Mouse (Mus musculus): Measurements from ENCODE around the gene Piwil1. TPM values are rescaled to one million over a fixed set of nuclear protein-coding genes. Genes with fewer than 3 reads are reported as not detected.

Gene Piwil1
- polyA plus RNA-seq, 1 experiment from 2014 or later, result not detected

- Histone ChIP-seq H3K4me3 (no peak overlapping the region), H3K27me3 (ENCODE audit: insufficient read depth, poor library complexity, severe bottlenecking) (peaks cover 20% of the 10 kb centered on the region; the same call in 1 of the 2 replicates), H3K27ac (no peak overlapping the region), H3K4me1 (replicated peaks) (peaks cover 17% of the 10 kb centered on the region), H3K9me3 (peaks cover 16% of the 10 kb centered on the region), H3K36me3 (no peaks in the 10 kb centered on the region)
- no peak for DNase-seq (ENCODE audit: low spot score)
- WGBS, result 83% methylated on average over 5 of the region's 5 CpGs
These were observed 15.2 kb upstream of the Piwil1 start for GRCm38 (mm10) chr5:128687139-128687538.

GRCm38 (mm10) chr5:128694107-128694506 is 8.2 kb upstream of the Piwil1 start:
- Histone ChIP-seq H3K27ac (no peak overlapping the region), H3K4me3 (no peak overlapping the region)
- 70% methylated on average over 6 of the region's 6 CpGs for WGBS

DNA sequence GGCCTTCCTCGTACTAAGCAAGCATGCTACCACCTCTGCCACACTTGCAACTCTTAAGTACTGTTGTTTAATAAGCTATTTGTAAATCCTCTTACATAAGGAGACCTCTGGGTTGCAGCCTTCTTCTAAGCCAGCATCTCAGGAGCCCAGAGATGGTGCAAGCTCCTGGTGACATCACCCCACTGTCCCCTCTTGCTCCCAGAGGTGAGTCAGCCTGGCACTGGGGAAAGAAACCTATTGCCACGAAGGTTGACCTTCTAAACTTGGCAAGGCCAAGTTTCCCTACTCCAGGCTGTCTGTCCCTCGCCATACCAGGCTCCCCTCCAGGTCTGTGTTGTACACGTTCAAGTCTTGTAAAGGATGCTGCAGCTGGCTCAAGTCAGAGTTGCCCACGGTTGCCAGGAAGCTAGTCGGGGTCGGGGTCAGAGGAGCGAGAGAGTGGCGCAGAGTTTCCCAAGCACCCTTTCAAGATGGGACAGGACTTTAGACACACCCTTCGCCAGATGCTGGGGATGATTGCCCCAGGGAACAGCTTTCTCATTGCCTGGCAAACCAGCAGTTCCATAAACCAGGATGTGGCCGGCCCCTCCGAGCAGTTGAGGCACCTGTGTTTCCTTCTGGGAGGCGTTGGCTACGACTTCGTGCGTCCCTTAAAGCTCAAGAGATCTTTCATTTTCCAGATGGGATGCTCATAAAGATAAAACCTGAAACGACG is 7.6 kb upstream of the Piwil1 start:
- Histone ChIP-seq H3K27me3 (ENCODE audit: insufficient read depth, poor library complexity, severe bottlenecking) (peaks cover 43% of the 10 kb centered on the region; the same call in 1 of the 2 replicates), H3K36me3 (no peaks in the 10 kb centered on the region), H3K27ac (no peak overlapping the region), H3K9me3 (no peaks in the 10 kb centered on the region), H3K4me1 (replicated peaks) (peaks cover 29% of the 10 kb centered on the region), H3K4me3 (no peak overlapping the region)
- WGBS, result 78% methylated on average over 18 of the region's 18 CpGs
- no peak for DNase-seq (ENCODE audit: low spot score)

More at GRCm38 (mm10) chr5:128694107-128694506, 8.2 kb upstream of the Piwil1 start:
- Histone ChIP-seq H3K36me3 (no peaks in the 10 kb centered on the region), H3K27me3 (ENCODE audit: insufficient read depth, poor library complexity, severe bottlenecking) (peaks cover 37% of the 10 kb centered on the region; the same call in 1 of the 2 replicates), H3K9me3 (no peaks in the 10 kb centered on the region), H3K4me1 (replicated peaks) (peaks cover 29% of the 10 kb centered on the region)
- DNase-seq (ENCODE audit: low spot score), result no peak

- Histone ChIP-seq H3K9me3 (no peaks in the 10 kb centered on the region), H3K36me3 (no peaks in the 10 kb centered on the region), H3K4me1 (replicated peaks) (peaks cover 33% of the 10 kb centered on the region), H3K27ac (peak overlapping the region; percentile 45; the same call in 1 of the 2 replicates), H3K27me3 (ENCODE audit: insufficient read depth, poor library complexity, severe bottlenecking) (peaks cover 47% of the 10 kb centered on the region; the same call in 1 of the 2 replicates), H3K4me3 (peak overlapping the region; percentile 23; the same call in 1 of the 2 replicates)
- DNase-seq (ENCODE audit: low spot score), result no peak
- 42% methylated on average over 10 of the region's 10 CpGs for WGBS
These were observed 5.5 kb upstream of the Piwil1 start for GRCm38 (mm10) chr5:128696824-128697223.

GRCm38 (mm10) chr5:128700716-128701115 is 1.6 kb upstream of the Piwil1 start:
- Histone ChIP-seq H3K4me3 (no peak overlapping the region), H3K4me1 (replicated peaks) (peaks cover 37% of the 10 kb centered on the region), H3K9me3 (peaks cover under 1% of the 10 kb centered on the region; the same call in 1 of the 2 replicates), H3K27ac (no peak overlapping the region), H3K27me3 (ENCODE audit: insufficient read depth, poor library complexity, severe bottlenecking) (peaks cover 19% of the 10 kb centered on the region; the same call in 1 of the 2 replicates), H3K36me3 (no peaks in the 10 kb centered on the region)
- DNase-seq (ENCODE audit: low spot score), result no peak
- WGBS, result 78% methylated on average over 11 of the region's 11 CpGs

- Histone ChIP-seq H3K36me3 (no peaks in the 10 kb centered on the region), H3K4me1 (replicated peaks) (peaks cover 26% of the 10 kb centered on the region), H3K9me3 (peaks cover 9% of the 10 kb centered on the region; the same call in 1 of the 2 replicates), H3K27me3 (ENCODE audit: insufficient read depth, poor library complexity, severe bottlenecking) (peaks cover 13% of the 10 kb centered on the region; the same call in 1 of the 2 replicates), H3K4me3 (peak overlapping the region; percentile 38; the same call in 1 of the 2 replicates), H3K27ac (peak overlapping the region; percentile 79)
- peak; percentile 21 for DNase-seq (ENCODE audit: low spot score)
- 17% methylated on average over 10 of the region's 10 CpGs for WGBS
These were observed 1.4 kb downstream of the Piwil1 start for GRCm38 (mm10) chr5:128703688-128704087.

DNA sequence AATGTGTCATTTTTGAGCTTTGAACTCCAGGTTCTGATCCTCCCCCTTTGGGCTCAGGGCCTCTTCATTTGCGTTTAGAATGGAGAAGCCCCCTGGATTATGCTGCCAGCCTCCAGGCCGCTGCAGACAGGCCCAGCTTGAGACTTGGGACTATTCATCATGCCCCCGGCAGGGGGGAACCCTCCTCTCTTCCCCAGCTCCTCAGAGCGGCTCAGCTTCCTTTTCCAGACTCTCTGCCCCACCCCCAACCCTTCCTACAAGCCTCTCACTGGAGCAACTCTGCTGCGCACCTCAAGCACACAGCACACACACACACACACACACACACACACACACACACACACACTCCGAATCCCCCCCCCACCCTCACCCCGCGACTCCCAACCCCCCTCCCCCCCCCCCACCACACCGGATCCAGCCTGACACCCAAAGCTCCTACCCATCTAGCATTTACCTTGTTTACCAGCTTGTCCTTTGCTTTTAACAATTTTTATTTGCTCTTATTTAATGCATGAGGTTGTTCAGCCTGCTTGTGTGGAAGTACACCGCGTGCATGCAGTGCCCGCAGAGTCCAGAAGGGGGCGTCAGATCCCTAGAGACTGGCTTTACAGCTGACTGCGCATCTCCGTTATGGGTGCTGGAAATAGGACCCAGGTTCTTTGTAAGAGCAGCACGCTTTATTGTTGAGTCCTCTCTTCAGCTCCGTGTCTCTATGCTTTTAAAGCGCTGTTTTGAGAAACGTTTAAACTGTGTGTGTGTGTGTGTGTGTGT is 2.0 kb downstream of the Piwil1 start:
- H3K27ac ChIP-seq, result peak overlapping the region; percentile 79
- H3K4me3 ChIP-seq, result peak overlapping the region; percentile 38
- WGBS, result 37% methylated on average over 17 of the region's 19 CpGs
- peak; percentile 78 for DNase-seq (ENCODE audit: low spot score)
- H3K4me1 ChIP-seq (replicated peaks), result peaks cover 32% of the 10 kb centered on the region
- H3K9me3 ChIP-seq, result peaks cover 9% of the 10 kb centered on the region; the same call in 1 of the 2 replicates
- no peaks in the 10 kb centered on the region for H3K36me3 ChIP-seq
- H3K27me3 ChIP-seq (ENCODE audit: insufficient read depth, poor library complexity, severe bottlenecking), result peaks cover 8% of the 10 kb centered on the region; the same call in 1 of the 2 replicates

- Histone ChIP-seq H3K9me3 (peaks cover 9% of the 10 kb centered on the region; the same call in 1 of the 2 replicates), H3K4me1 (replicated peaks) (peaks cover 41% of the 10 kb centered on the region), H3K27me3 (ENCODE audit: insufficient read depth, poor library complexity, severe bottlenecking) (no peaks in the 10 kb centered on the region), H3K36me3 (no peaks in the 10 kb centered on the region), H3K4me3 (no peak overlapping the region), H3K27ac (no peak overlapping the region)
- 98% methylated on average over 1 of the region's 1 CpGs for WGBS
- no peak for DNase-seq (ENCODE audit: low spot score)
These were observed 4.1 kb downstream of the Piwil1 start for GRCm38 (mm10) chr5:128706467-128706866.

DNA sequence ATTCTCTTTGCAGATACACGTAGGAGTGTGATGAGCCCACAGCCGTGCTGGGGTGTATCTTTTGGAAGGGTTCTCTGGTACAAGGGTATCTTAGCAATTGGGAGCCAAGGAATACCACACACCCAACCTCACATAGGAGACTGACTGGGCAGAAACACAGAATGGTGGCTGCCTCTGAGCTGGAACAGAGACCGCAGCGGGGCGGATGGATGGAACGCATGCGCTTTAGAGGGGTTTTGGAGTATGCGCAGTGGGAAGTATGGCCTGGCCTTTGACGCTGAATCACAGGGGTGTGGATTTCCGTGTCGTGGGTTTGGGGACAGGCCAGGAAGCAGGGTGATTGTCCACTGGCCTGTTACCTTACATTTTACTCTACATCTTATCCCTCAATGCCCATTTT is 4.9 kb downstream of the Piwil1 start:
- Histone ChIP-seq H3K36me3 (no peaks in the 10 kb centered on the region), H3K27me3 (ENCODE audit: insufficient read depth, poor library complexity, severe bottlenecking) (no peaks in the 10 kb centered on the region), H3K4me1 (replicated peaks) (peaks cover 41% of the 10 kb centered on the region), H3K4me3 (no peak overlapping the region), H3K27ac (no peak overlapping the region), H3K9me3 (peaks cover 9% of the 10 kb centered on the region; the same call in 1 of the 2 replicates)
- DNase-seq (ENCODE audit: low spot score), result no peak
- WGBS, result 93% methylated on average over 11 of the region's 11 CpGs

- Histone ChIP-seq H3K4me1 (replicated peaks) (peaks cover 32% of the 10 kb centered on the region), H3K4me3 (no peak overlapping the region), H3K36me3 (no peaks in the 10 kb centered on the region), H3K27ac (peak overlapping the region; percentile 40; the same call in 1 of the 2 replicates), H3K27me3 (ENCODE audit: insufficient read depth, poor library complexity, severe bottlenecking) (no peaks in the 10 kb centered on the region), H3K9me3 (peaks cover 9% of the 10 kb centered on the region; the same call in 1 of the 2 replicates)
- no peak for DNase-seq (ENCODE audit: low spot score)
- 81% methylated on average over 5 of the region's 5 CpGs for WGBS
These were observed 6.6 kb downstream of the Piwil1 start for GRCm38 (mm10) chr5:128708929-128709328.

- no peaks in the 10 kb centered on the region for H3K27me3 ChIP-seq (ENCODE audit: insufficient read depth, poor library complexity, severe bottlenecking)
- DNase-seq (ENCODE audit: low spot score), result no peak
- H3K4me3 ChIP-seq, result no peak overlapping the region
- no peaks in the 10 kb centered on the region for H3K36me3 ChIP-seq
- H3K4me1 ChIP-seq (replicated peaks), result peaks cover 26% of the 10 kb centered on the region
- no peak overlapping the region for H3K27ac ChIP-seq
- WGBS, result 20% methylated on average over 8 of the region's 8 CpGs
- peaks cover 9% of the 10 kb centered on the region; the same call in 1 of the 2 replicates for H3K9me3 ChIP-seq
These were observed 8.3 kb downstream of the Piwil1 start for GRCm38 (mm10) chr5:128710596-128710995.

GRCm38 (mm10) chr5:128711847-128712246 is 9.5 kb downstream of the Piwil1 start:
- Histone ChIP-seq H3K27ac (no peak overlapping the region), H3K27me3 (ENCODE audit: insufficient read depth, poor library complexity, severe bottlenecking) (no peaks in the 10 kb centered on the region), H3K4me3 (no peak overlapping the region), H3K36me3 (no peaks in the 10 kb centered on the region), H3K4me1 (replicated peaks) (peaks cover 26% of the 10 kb centered on the region), H3K9me3 (no peaks in the 10 kb centered on the region)
- 84% methylated on average over 6 of the region's 6 CpGs for WGBS
- DNase-seq (ENCODE audit: low spot score), result no peak

All from hindbrain, embryonic 10.5 days (tissue).